Mouse (Mus musculus) CD4-positive, CD25-positive, alpha-beta regulatory T cell, adult 2 months (primary cell): Measurements from ENCODE around the gene Kat2a.

Experiments used
- DNase-seq: peaks from one replicate; pipeline ENCODE4 v3.0.0-alpha.2; 2012; ENCODE audit warnings: low read depth, low spot score

The Kat2a gene

GRCm38 (mm10) chr11:100673169-100673568, 39.1 kb downstream of the Kat2a start:
- no peak for DNase-seq

DNA sequence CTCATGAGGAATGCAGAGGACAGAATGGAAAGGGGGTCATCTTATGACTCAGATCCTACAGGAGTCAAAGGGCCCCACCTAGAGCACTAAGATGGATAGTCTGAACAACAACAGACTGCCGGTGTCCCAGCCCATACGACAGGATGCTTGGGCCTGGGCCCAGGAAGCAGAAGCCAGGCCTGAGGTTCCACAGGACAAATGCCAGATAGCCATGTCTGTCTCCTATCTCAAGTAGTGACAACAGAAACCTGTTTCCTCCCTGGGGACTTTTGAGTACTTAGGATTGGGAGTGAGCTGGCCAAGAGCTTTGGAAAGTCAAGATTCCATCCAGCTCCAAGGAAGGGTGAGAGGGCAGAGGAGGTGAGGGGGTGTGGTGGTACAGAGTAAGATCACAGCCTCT, 40.3 kb downstream of the Kat2a start:
- DNase-seq, result no peak

- DNase-seq, result no peak
Observed at GRCm38 (mm10) chr11:100671049-100671448, 41.2 kb downstream of the Kat2a start.

- no peak for DNase-seq
Observed at GRCm38 (mm10) chr11:100659806-100660205, 52.5 kb downstream of the Kat2a start.

GRCm38 (mm10) chr11:100656458-100656857, 55.8 kb downstream of the Kat2a start:
- DNase-seq, result no peak

- DNase-seq, result peak; percentile 32
Observed at GRCm38 (mm10) chr11:100655589-100655988, 56.7 kb downstream of the Kat2a start.
